Mouse (Mus musculus) lung, postnatal 0 days (tissue): ENCODE measurements around the gene Gak. TPM values are rescaled to one million over a fixed set of nuclear protein-coding genes. Genes with fewer than 3 reads are reported as not detected.
A peak's percentile ranks its signal among the peaks of the same experiment; 100 is the strongest.

Source experiments
- ATAC-seq: fragments of 200-750 bp; cut with Nextera tagmentation; 2 replicates; pipeline ENCODE4 v1.8.0; 2017; ENCODE audit warnings: moderate library complexity
- DNase-seq: peaks from one replicate; pipeline ENCODE4 v3.0.0-alpha.2; 2016; ENCODE audit warnings: low spot score
- H3K27ac ChIP-seq: fragments of 300-500 bp; sonication (generic); 2 replicates; pipeline ENCODE4 v1.5.1; 2014; ENCODE audit warnings: antibody characterized with exemption, mild to moderate bottlenecking, low read length, mixed read lengths
- H3K27me3 ChIP-seq: fragments of 300-500 bp; sonication (generic); replicated peaks from 2 replicates; pipeline ENCODE4 v1.6.1; 2014; ENCODE audit warnings: low read length, mixed read lengths; ENCODE audit not compliant: insufficient read depth
- H3K36me3 ChIP-seq: fragments of 300-500 bp; sonication (generic); 2 replicates; pipeline ENCODE4 v1.6.1; 2014; ENCODE audit warnings: low read length, mixed read lengths; ENCODE audit not compliant: insufficient read depth
- H3K4me1 ChIP-seq: fragments of 300-500 bp; sonication (generic); 2 replicates; pipeline ENCODE4 v1.6.1; 2014; ENCODE audit warnings: antibody characterized with exemption, low read depth, low read length, mixed read lengths; ENCODE audit not compliant: insufficient read depth
- H3K4me2 ChIP-seq: fragments of 300-500 bp; sonication (generic); replicated peaks from 2 replicates; pipeline ENCODE4 v1.6.1; 2014; ENCODE audit warnings: low read depth, mild to moderate bottlenecking, low read length, moderate library complexity, mixed read lengths
- H3K4me3 ChIP-seq: fragments of 300-500 bp; sonication (generic); 2 replicates; pipeline ENCODE4 v1.5.1; 2014; ENCODE audit warnings: low read depth, low read length
- H3K9ac ChIP-seq: fragments of 300-500 bp; sonication (generic); replicated peaks from 2 replicates; pipeline ENCODE4 v1.6.1; 2014; ENCODE audit warnings: low read depth, mild to moderate bottlenecking
- H3K9me3 ChIP-seq: fragments of 300-500 bp; sonication (generic); 2 replicates; pipeline ENCODE4 v1.6.1; 2016; ENCODE audit warnings: low read length, mixed read lengths
- CTCF ChIP-seq: IDR thresholded peaks from 2 replicates; pipeline ENCODE4 v1.5.1; 2016; ENCODE audit warnings: antibody characterized with exemption, mild to moderate bottlenecking
- EP300 ChIP-seq: IDR thresholded peaks from 2 replicates; pipeline ENCODE4 v1.6.1; 2016; ENCODE audit warnings: antibody characterized with exemption, mild to moderate bottlenecking, control low read depth
- WGBS: fragments of 180-500 bp; shearing (Covaris S2); extraction: QIAGEN DNeasy Blood & Tissue Kit; methylation state at CpG from one replicate; pipeline ENCODE4 v1.1.7; 2014; 5-methylcytosine and 5-hydroxymethylcytosine counted together
- polyA plus RNA-seq: library from polyadenylated mRNA; unstranded; fragments of >200 nt; fragmentation: Nextera tagmentation; extraction: Ambion mirVana; gene quantifications from 2 replicates; pipeline ENCODE4 v1.2.1, GENCODE M21; 2015

Gak gene
- polyA plus RNA-seq, 1 experiment from 2014 or later: 39.9 TPM

DNA sequence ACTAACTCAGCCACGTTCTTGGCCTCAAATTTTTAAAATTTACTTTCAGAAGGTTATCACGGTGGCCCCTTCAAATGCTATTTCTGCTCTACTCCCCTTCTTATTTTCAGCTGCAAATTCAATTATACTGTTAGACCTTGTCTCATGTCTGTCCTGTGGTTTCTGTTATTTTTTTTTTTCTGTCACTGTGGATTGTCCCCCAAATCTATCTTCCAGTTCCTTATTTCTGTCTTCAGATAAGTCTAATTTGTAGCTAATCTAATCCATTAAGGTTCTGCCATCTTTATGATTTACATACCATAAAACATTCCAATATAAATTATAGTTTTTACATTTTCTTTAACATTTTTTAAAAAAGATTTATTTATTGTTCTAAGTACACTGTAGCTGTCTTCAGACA lies 37.8 kb upstream of the Gak start:
- Histone ChIP-seq H3K9me3 (no peaks in the 10 kb centered on the region), H3K4me2 (no peak overlapping the region), H3K36me3 (peaks cover 8% of the 10 kb centered on the region; the same call in 1 of the 2 replicates), H3K9ac (no peak overlapping the region), H3K4me3 (no peak overlapping the region), H3K27me3 (no peaks in the 10 kb centered on the region), H3K27ac (no peak overlapping the region), H3K4me1 (peaks cover 7% of the 10 kb centered on the region; the same call in 1 of the 2 replicates)
- ATAC-seq (no peak), DNase-seq (no peak)
- TF ChIP-seq CTCF: no peak
- TF ChIP-seq EP300: no peak
- 60% methylated on average over 2 of the region's 2 CpGs for WGBS

DNA sequence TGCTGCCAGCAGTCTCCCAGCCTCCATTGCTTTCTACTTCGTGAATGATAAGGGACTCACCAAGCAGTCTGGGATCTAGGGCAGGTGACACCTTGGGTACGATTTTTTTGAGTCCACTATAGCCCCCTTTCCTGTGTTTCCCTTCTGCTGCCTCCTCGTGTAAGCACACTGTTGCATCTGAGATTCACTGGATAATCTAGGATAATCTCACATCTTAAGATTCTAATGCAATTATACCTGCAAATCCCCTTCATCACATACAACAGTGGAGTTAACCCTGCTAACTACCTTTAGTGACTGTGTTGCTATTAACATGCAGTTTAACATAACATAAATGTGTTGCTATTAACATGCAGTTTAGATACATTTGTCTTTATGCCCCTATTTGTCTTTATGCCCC lies 35.5 kb upstream of the Gak start:
- H3K9ac ChIP-seq: no peak overlapping the region
- no peak for ATAC-seq

GRCm38 (mm10) chr5:108662772-108663171 lies 33.2 kb upstream of the Gak start:
- ATAC-seq (no peak), DNase-seq (no peak)
- no peak overlapping the region for H3K27ac ChIP-seq
- TF ChIP-seq EP300: no peak
- TF ChIP-seq CTCF: no peak
- H3K4me1 ChIP-seq: peaks cover 8% of the 10 kb centered on the region; the same call in 1 of the 2 replicates
- H3K9ac ChIP-seq: no peak overlapping the region
- no peak overlapping the region for H3K4me3 ChIP-seq
- no peaks in the 10 kb centered on the region for H3K27me3 ChIP-seq
- H3K9me3 ChIP-seq: no peaks in the 10 kb centered on the region
- H3K36me3 ChIP-seq: no peaks in the 10 kb centered on the region
- no peak overlapping the region for H3K4me2 ChIP-seq
- WGBS: 83% methylated on average over 4 of the region's 4 CpGs

More for the DNA sequence above, 35.5 kb upstream of the Gak start:
- Histone ChIP-seq H3K4me1 (peaks cover 8% of the 10 kb centered on the region; the same call in 1 of the 2 replicates), H3K4me3 (no peak overlapping the region), H3K4me2 (no peak overlapping the region), H3K27me3 (no peaks in the 10 kb centered on the region), H3K9me3 (no peaks in the 10 kb centered on the region), H3K27ac (no peak overlapping the region), H3K36me3 (no peaks in the 10 kb centered on the region)
- 44% methylated on average over 3 of the region's 3 CpGs for WGBS
- DNase-seq: no peak
- no peak for TF ChIP-seq EP300

DNA sequence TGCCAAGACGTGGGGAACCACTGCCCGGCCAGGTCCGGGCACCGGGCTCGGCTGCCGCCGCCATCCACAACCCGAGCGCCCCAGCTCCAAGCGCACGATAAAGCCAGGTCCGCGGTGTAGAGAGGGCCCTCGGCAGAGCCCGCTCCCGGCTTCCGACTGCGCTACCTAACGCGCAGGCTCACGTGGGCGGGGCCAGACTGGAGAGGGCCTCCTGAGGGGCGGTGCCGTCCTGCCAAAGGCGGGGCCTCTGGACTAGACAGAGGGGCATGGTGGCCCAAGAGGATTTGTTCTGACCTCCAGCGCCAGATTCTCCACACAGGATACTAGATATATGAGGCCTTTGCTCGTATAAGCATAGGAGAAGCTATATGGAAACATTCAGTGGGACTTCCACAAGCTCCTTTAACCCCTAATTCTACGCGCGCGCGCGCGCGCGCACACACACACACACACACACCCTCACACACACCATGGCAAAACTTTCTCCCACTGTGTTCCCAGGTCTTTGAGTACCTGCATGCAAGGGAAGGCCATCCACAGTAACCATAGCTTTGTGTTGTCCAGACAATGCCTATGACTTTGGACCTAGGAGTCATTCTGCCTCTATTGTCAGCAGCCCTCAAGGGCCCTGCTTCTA lies 31.2 kb upstream of the Gak start:
- peak overlapping the region; percentile 66 for H3K4me3 ChIP-seq
- peak overlapping the region; percentile 85 for H3K9ac ChIP-seq
- peak overlapping the region; percentile 87 for H3K4me2 ChIP-seq
- H3K4me1 ChIP-seq: peaks cover 8% of the 10 kb centered on the region; the same call in 1 of the 2 replicates
- H3K36me3 ChIP-seq: no peaks in the 10 kb centered on the region
- DNase-seq: peak; percentile 95
- peak overlapping the region; percentile 74 for H3K27ac ChIP-seq
- H3K27me3 ChIP-seq: no peaks in the 10 kb centered on the region
- WGBS: 13% methylated on average over 36 of the region's 36 CpGs
- no peaks in the 10 kb centered on the region for H3K9me3 ChIP-seq
- TF ChIP-seq CTCF (no peak), EP300 (no peak)
- peak; percentile 100 for ATAC-seq

DNA sequence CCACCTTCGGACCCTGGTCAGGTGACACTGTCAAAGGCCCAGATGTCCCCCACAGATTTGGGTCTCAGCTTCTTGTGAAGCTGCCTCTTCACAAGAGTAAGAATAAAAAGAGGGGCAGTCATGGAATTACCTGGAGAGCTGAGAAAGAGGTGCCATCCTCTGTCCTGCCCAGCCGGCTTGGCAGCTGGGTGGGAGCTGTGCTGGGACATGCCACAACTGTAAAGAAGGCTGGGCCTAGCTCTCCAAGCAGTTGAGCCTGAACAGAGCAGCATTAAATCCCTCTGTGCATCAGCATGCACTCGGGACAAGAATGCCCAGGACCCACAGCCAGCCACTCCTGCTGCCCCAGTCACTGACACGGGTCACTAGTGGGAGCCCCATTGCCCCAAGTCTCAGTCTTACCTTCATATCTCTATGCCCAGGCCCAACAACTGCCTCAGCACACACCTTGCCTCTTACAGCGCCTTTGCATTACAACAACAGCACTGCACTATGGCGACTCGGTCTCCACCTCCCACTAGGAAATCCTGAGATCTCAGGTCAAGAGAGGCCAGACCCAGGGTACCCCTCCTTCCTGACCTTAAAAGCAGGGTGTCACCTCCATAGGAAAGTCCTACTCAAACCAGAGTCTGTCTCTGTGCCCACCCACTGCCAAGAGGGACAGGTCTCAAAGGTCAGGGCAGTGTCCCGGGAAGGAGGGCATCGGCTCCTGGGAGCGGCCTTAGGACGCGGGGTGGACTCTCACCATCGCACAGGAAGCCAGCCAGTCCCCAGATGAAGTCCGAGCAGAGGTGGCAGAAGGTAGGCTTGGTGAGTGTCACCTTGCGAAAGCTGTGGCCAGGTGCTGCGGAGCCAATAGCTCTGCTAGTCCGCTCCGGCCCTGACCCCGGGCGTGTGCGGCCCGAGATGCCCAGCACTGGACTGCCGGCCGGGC lies 30.4 kb upstream of the Gak start, which contains the start of gene Idua:
Gene Idua, plus strand, starts transcription at position 634 of the 934 bp plus-strand sequence.
- DNase-seq: no peak
- no peaks in the 10 kb centered on the region for H3K9me3 ChIP-seq
- H3K9ac ChIP-seq: peak within 1 kb of the TSS; percentile 85
- ATAC-seq: peak; percentile 71
- no peaks in the 10 kb centered on the region for H3K27me3 ChIP-seq
- H3K4me2 ChIP-seq: peak within 1 kb of the TSS; percentile 87
- TF ChIP-seq EP300: no peak
- TF ChIP-seq CTCF: no peak
- 10% methylated on average over 23 of the region's 24 CpGs for WGBS
- peak within 1 kb of the TSS; percentile 66 for H3K4me3 ChIP-seq
- H3K27ac ChIP-seq: peak within 1 kb of the TSS; percentile 74
- peaks cover 5% of the 10 kb centered on the region; the same call in 1 of the 2 replicates for H3K36me3 ChIP-seq
- H3K4me1 ChIP-seq: peaks cover 8% of the 10 kb centered on the region; the same call in 1 of the 2 replicates

GRCm38 (mm10) chr5:108658611-108659010 lies 29.1 kb upstream of the Gak start:
- DNase-seq: no peak
- WGBS: 83% methylated on average over 1 of the region's 1 CpGs
- no peak overlapping the region for H3K4me3 ChIP-seq
- no peaks in the 10 kb centered on the region for H3K9me3 ChIP-seq
- ATAC-seq: no peak
- TF ChIP-seq EP300 (no peak), CTCF (no peak)
- no peaks in the 10 kb centered on the region for H3K27me3 ChIP-seq
- no peak overlapping the region for H3K4me2 ChIP-seq
- no peak overlapping the region for H3K27ac ChIP-seq
- no peak overlapping the region for H3K9ac ChIP-seq
- peaks cover 18% of the 10 kb centered on the region; the same call in 1 of the 2 replicates for H3K36me3 ChIP-seq
- peaks cover 8% of the 10 kb centered on the region; the same call in 1 of the 2 replicates for H3K4me1 ChIP-seq
